Mouse (Mus musculus): ENCODE data around the gene Elf1.

DNA sequence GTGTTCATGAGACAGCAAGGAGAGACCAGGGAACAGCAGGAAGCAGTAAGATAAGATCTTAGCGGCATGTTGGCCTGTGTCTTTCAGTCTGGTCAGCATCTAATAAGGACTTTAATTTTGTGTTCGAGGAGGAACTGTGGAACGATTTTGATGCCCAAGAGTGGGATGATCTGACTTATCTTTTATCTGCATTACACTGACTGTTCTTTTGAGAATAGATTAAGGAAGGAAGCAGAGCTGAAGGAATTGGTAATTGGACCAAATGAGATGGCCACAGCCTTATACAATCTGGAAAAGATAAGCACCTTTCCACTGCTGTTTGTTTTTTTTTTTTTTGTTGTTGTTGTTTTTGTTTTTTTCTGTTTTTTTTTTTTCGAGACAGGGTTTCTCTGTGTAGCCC, 19.8 kb downstream of the Elf1 start:
- no peak for TF ChIP-seq CTCF (IDR thresholded peaks at IDR 0.05; ENCODE audit: extremely low read depth, insufficient read depth, insufficient read length, insufficient replicate concordance)
- TF ChIP-seq POLR2A (IDR thresholded peaks at IDR 0.05; ENCODE audit: low read depth, low read length) = no peak
